Mouse (Mus musculus): ENCODE measurements around the gene Fam50b. TPM values are rescaled to one million over a fixed set of nuclear protein-coding genes. Genes with fewer than 3 reads are reported as not detected.

Fam50b gene
- polyA plus RNA-seq (2012; fragmentation: generic; extraction: Trizol): not detected

GRCm38 (mm10) chr13:34734686-34735085, at the start of gene Fam50b:
Fam50b (plus strand) TSS chr13:34734850.

Other genes with a start within 250 kb of the Fam50b start
- 1 to 10 TPM; 2.8 TPM for gene Pxdc1, start 81.4 kb upstream of the Fam50b start, polyA plus RNA-seq (2012; fragmentation: generic; extraction: Trizol)
- gene Prpf4b, start 140.5 kb downstream of the Fam50b start, polyA plus RNA-seq (2012; fragmentation: generic; extraction: Trizol): 1 to 10 TPM; 1.4 to 9.5 TPM
- under 1 TPM in 1 of 2 experiments, not detected in 1; 0.04 TPM for gene Fam217a, start 189.5 kb downstream of the Fam50b start, polyA plus RNA-seq (2012; fragmentation: generic; extraction: Trizol)
- gene 4933417A18Rik, start 189.6 kb downstream of the Fam50b start, polyA plus RNA-seq (2012; fragmentation: generic; extraction: Trizol): not detected
- under 1 TPM in 1 of 2 experiments, not detected in 1; 0.04 TPM for gene Eci3, start 229.0 kb downstream of the Fam50b start, polyA plus RNA-seq (2012; fragmentation: generic; extraction: Trizol)

Measured in C3H10T1/2 (cell line).